ENCODE assay signal across 8 mouse cellular contexts in the genomic region with DNA sequence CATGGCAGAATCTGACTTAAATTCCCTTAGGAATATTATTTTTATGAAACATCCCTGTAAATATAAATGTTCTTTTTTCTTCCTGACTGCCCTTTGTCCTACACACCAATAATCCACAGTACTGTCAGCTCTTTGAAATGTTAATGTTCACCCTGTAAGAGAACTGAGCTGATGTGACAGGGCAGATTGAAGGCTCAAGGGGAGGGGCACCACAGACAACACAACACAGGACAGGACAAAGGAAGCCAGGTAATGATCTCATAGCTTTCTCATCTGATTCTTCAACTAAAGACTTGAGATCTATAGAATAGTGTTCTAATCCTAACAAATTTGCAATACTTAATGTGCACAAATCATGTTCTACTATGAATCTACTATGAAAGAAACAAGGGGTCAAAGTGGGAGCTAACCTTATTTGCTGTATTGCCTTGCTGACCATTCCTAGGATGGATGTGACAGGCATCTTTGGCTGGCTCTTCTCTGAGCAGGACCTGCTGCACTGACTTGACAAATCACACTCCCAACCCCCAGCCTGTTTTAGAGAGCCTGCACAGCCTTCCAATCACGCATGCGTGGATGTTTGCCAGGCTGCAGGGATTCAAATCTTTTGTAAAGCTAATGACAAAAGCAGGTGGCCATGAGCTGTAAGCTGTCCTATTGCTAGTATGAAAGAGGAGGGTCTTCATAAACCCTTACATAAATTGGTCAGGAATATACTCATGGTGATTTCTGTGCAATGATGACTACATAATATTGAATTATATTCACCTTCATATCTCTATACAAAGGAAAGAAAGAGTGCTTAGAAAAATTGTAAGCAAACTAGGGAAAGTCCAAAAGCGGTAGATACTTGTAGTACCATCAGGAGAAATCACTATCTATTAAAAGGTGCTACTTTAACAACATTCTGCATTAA.
A peak's percentile ranks its signal among the peaks of the same experiment; 100 is the strongest.
DNase-seq lines count a peak whose midpoint lies in the region; ATAC-seq lines count a peak whose summit lies in the region.
"Not testable (repeated sequence)": the region's sequence is repeated elsewhere in the genome, so short reads cannot be mapped to it uniquely, and the experiment has no call there.

No protein-coding gene starts in this region.

- H3K27ac ChIP-seq in forebrain, embryonic 15.5 days (replicated peaks) = peak overlapping the region; percentile 31; the same call in 1 of the 2 replicates
- H3K27ac ChIP-seq in hindbrain, embryonic 11.5 days (ENCODE audit: low read depth, low read length) = not testable (repeated sequence)
- peak overlapping the region; percentile 50; the same call in 1 of the 2 replicates for H3K27ac ChIP-seq in midbrain, embryonic 16.5 days (ENCODE audit: low read length)

- not testable (repeated sequence) for H3K4me2 ChIP-seq in forebrain, embryonic 15.5 days (replicated peaks); hindbrain, embryonic 11.5 days (replicated peaks; ENCODE audit: low read depth, low read length)
- H3K4me2 ChIP-seq in midbrain, embryonic 16.5 days (ENCODE audit: low read length) = peak overlapping the region; percentile 21; the same call in 1 of the 2 replicates

- 40% methylated on average over 3 of the region's 3 CpGs for WGBS in forebrain, embryonic 15.5 days
- 62% methylated on average over 3 of the region's 3 CpGs for WGBS in hindbrain, embryonic 11.5 days
- WGBS in midbrain, embryonic 16.5 days = 59% methylated on average over 3 of the region's 3 CpGs

- peak overlapping the region; percentile 16; the same call in 1 of the 2 replicates for H3K4me3 ChIP-seq in forebrain, embryonic 15.5 days
- H3K4me3 ChIP-seq in hindbrain, embryonic 11.5 days (ENCODE audit: low read depth, low read length) = not testable (repeated sequence)
- H3K4me3 ChIP-seq in midbrain, embryonic 16.5 days (ENCODE audit: low read depth, low read length) = 0 out of 2 replicates have a peak overlapping the region, but pooled peaks have one; percentile 9

- intact Hi-C loops in left cerebral cortex, postnatal 25 days (cut with DNase I) = not testable (repeated sequence)

- peak; percentile 33 to 51 for DNase-seq in cerebellum, postnatal 10 days
- not testable (repeated sequence) for DNase-seq in hindbrain, embryonic 11.5 days (ENCODE audit: low spot score)
- DNase-seq in layer of hippocampus, adult 11-12 months (ENCODE audit: low spot score) = peak; percentile 33
- DNase-seq in layer of hippocampus, postnatal 25 days (ENCODE audit: extremely low spot score in 1 of 2, low spot score in 1 of 2) = peak; percentile 7 to 58
- peak; percentile 36 to 48 for DNase-seq in left cerebral cortex, postnatal 25 days (ENCODE audit: low spot score in 2 of 2)
- DNase-seq in right cerebral cortex, postnatal 4 days = peak; percentile 70

- not testable (repeated sequence) for H3K36me3 ChIP-seq in forebrain, embryonic 15.5 days; hindbrain, embryonic 11.5 days (ENCODE audit: control insufficient read depth, insufficient read depth, low read length); midbrain, embryonic 16.5 days (ENCODE audit: control insufficient read depth, insufficient read depth, low read length)

- H3K9me3 ChIP-seq in forebrain, embryonic 15.5 days; hindbrain, embryonic 11.5 days (ENCODE audit: control insufficient read depth, low read length); midbrain, embryonic 16.5 days (replicated peaks; ENCODE audit: control insufficient read depth, low read length, poor library complexity, severe bottlenecking): not testable (repeated sequence)

- not testable (repeated sequence) for H3K4me1 ChIP-seq in forebrain, embryonic 15.5 days; hindbrain, embryonic 11.5 days (replicated peaks; ENCODE audit: control insufficient read depth, insufficient read depth, low read length); midbrain, embryonic 16.5 days (ENCODE audit: control insufficient read depth, insufficient read depth, low read length)

- H3K27me3 ChIP-seq in forebrain, embryonic 15.5 days; hindbrain, embryonic 11.5 days (ENCODE audit: control insufficient read depth, insufficient read depth, low read length); midbrain, embryonic 16.5 days (ENCODE audit: control insufficient read depth, insufficient read depth, low read depth, low read length): not testable (repeated sequence)

- not testable (repeated sequence) for H3K9ac ChIP-seq in forebrain, embryonic 15.5 days (replicated peaks); hindbrain, embryonic 11.5 days (ENCODE audit: low read depth, low read length); midbrain, embryonic 16.5 days (ENCODE audit: low read depth, low read length)

- peak; percentile 73 for ATAC-seq in forebrain, embryonic 15.5 days (replicated peaks)
- peak; percentile 67 for ATAC-seq in hindbrain, embryonic 11.5 days (ENCODE audit: low FRiP score)
- ATAC-seq in midbrain, embryonic 16.5 days = peak; percentile 77
